Mouse (Mus musculus): Measurements from ENCODE around the gene Agtr1b. TPM values are rescaled to one million over a fixed set of nuclear protein-coding genes. Genes with fewer than 3 reads are reported as not detected.

Agtr1b gene
- polyA plus RNA-seq, 1 experiment from 2014 or later = not detected

- Histone ChIP-seq H3K9me3 (replicated peaks; ENCODE audit: control insufficient read depth, low read length) (no peaks in the 10 kb centered on the region; the same call in 1 of the 2 replicates), H3K27ac (ENCODE audit: low read length) (no peak overlapping the region), H3K9ac (ENCODE audit: low read length) (no peak overlapping the region), H3K4me1 (ENCODE audit: control insufficient read depth, insufficient read depth, low read length) (no peaks in the 10 kb centered on the region), H3K27me3 (ENCODE audit: control insufficient read depth, insufficient read depth, low read length) (no peaks in the 10 kb centered on the region), H3K36me3 (ENCODE audit: control insufficient read depth, insufficient read depth) (no peaks in the 10 kb centered on the region), H3K4me3 (ENCODE audit: low read length) (no peak overlapping the region), H3K4me2 (ENCODE audit: low read depth, low read length) (no peak overlapping the region)
- no peak for ATAC-seq (replicated peaks; ENCODE audit: extremely low read depth, insufficient read depth, low FRiP score)
- 34% methylated on average over 3 of the region's 3 CpGs for WGBS
Measured at GRCm38 (mm10) chr3:20295546-20295945, 71.4 kb downstream of the Agtr1b start.

GRCm38 (mm10) chr3:20294542-20295348, 72.2 kb downstream of the Agtr1b start:
- Histone ChIP-seq H3K9me3 (replicated peaks; ENCODE audit: control insufficient read depth, low read length) (no peaks in the 10 kb centered on the region; the same call in 1 of the 2 replicates), H3K27me3 (ENCODE audit: control insufficient read depth, insufficient read depth, low read length) (no peaks in the 10 kb centered on the region), H3K27ac (ENCODE audit: low read length) (no peak overlapping the region), H3K9ac (ENCODE audit: low read length) (no peak overlapping the region), H3K4me1 (ENCODE audit: control insufficient read depth, insufficient read depth, low read length) (no peaks in the 10 kb centered on the region), H3K4me2 (ENCODE audit: low read depth, low read length) (no peak overlapping the region), H3K36me3 (ENCODE audit: control insufficient read depth, insufficient read depth) (no peaks in the 10 kb centered on the region), H3K4me3 (ENCODE audit: low read length) (no peak overlapping the region)
- no peak for ATAC-seq (replicated peaks; ENCODE audit: extremely low read depth, insufficient read depth, low FRiP score)
- WGBS = 77% methylated on average over 9 of the region's 9 CpGs

- no peak overlapping the region for H3K9ac ChIP-seq (ENCODE audit: low read length)
- H3K36me3 ChIP-seq (ENCODE audit: control insufficient read depth, insufficient read depth) = no peaks in the 10 kb centered on the region
- H3K4me2 ChIP-seq (ENCODE audit: low read depth, low read length) = no peak overlapping the region
- no peaks in the 10 kb centered on the region; the same call in 1 of the 2 replicates for H3K9me3 ChIP-seq (replicated peaks; ENCODE audit: control insufficient read depth, low read length)
- no peaks in the 10 kb centered on the region for H3K27me3 ChIP-seq (ENCODE audit: control insufficient read depth, insufficient read depth, low read length)
- H3K4me1 ChIP-seq (ENCODE audit: control insufficient read depth, insufficient read depth, low read length) = no peaks in the 10 kb centered on the region
- no peak for ATAC-seq (replicated peaks; ENCODE audit: extremely low read depth, insufficient read depth, low FRiP score)
- no peak overlapping the region for H3K4me3 ChIP-seq (ENCODE audit: low read length)
- H3K27ac ChIP-seq (ENCODE audit: low read length) = no peak overlapping the region
Measured at GRCm38 (mm10) chr3:20291370-20291769, 75.6 kb downstream of the Agtr1b start.

- H3K4me3 ChIP-seq (ENCODE audit: low read length) = no peak overlapping the region
- no peaks in the 10 kb centered on the region for H3K27me3 ChIP-seq (ENCODE audit: control insufficient read depth, insufficient read depth, low read length)
- H3K9me3 ChIP-seq (replicated peaks; ENCODE audit: control insufficient read depth, low read length) = no peaks in the 10 kb centered on the region; the same call in 1 of the 2 replicates
- no peak overlapping the region for H3K9ac ChIP-seq (ENCODE audit: low read length)
- WGBS = 76% methylated on average over 2 of the region's 2 CpGs
- H3K4me1 ChIP-seq (ENCODE audit: control insufficient read depth, insufficient read depth, low read length) = no peaks in the 10 kb centered on the region
- H3K36me3 ChIP-seq (ENCODE audit: control insufficient read depth, insufficient read depth) = no peaks in the 10 kb centered on the region
- ATAC-seq (replicated peaks; ENCODE audit: extremely low read depth, insufficient read depth, low FRiP score) = no peak
- H3K27ac ChIP-seq (ENCODE audit: low read length) = no peak overlapping the region
- no peak overlapping the region for H3K4me2 ChIP-seq (ENCODE audit: low read depth, low read length)
Measured at GRCm38 (mm10) chr3:20288761-20289160, 78.2 kb downstream of the Agtr1b start.

GRCm38 (mm10) chr3:20281796-20282195, 85.2 kb downstream of the Agtr1b start:
- Histone ChIP-seq H3K4me1 (ENCODE audit: control insufficient read depth, insufficient read depth, low read length) (no peaks in the 10 kb centered on the region), H3K36me3 (ENCODE audit: control insufficient read depth, insufficient read depth) (no peaks in the 10 kb centered on the region), H3K9ac (ENCODE audit: low read length) (no peak overlapping the region), H3K27ac (ENCODE audit: low read length) (no peak overlapping the region), H3K4me3 (ENCODE audit: low read length) (no peak overlapping the region), H3K4me2 (ENCODE audit: low read depth, low read length) (no peak overlapping the region), H3K27me3 (ENCODE audit: control insufficient read depth, insufficient read depth, low read length) (no peaks in the 10 kb centered on the region), H3K9me3 (replicated peaks; ENCODE audit: control insufficient read depth, low read length) (no peaks in the 10 kb centered on the region)
- ATAC-seq (replicated peaks; ENCODE audit: extremely low read depth, insufficient read depth, low FRiP score) = no peak
- 42% methylated on average over 1 of the region's 1 CpGs for WGBS

- WGBS = 81% methylated on average over 3 of the region's 3 CpGs
- no peak for ATAC-seq (replicated peaks; ENCODE audit: extremely low read depth, insufficient read depth, low FRiP score)
- no peak within 1 kb of the TSS for H3K27ac ChIP-seq (ENCODE audit: low read length)
Measured at GRCm38 (mm10) chr3:20275633-20276032, 91.3 kb downstream of the Agtr1b start, which contains the start of gene Cpb1. Gene Cpb1 (minus strand): TSS chr3:20275733.

More at GRCm38 (mm10) chr3:20275633-20276032, 91.3 kb downstream of the Agtr1b start, which contains the start of gene Cpb1:
- no peak within 1 kb of the TSS for H3K9ac ChIP-seq (ENCODE audit: low read length)
- no peak within 1 kb of the TSS for H3K4me2 ChIP-seq (ENCODE audit: low read depth, low read length)
- no peak within 1 kb of the TSS for H3K4me3 ChIP-seq (ENCODE audit: low read length)
- no peaks in the 10 kb centered on the region for H3K9me3 ChIP-seq (replicated peaks; ENCODE audit: control insufficient read depth, low read length)
- H3K4me1 ChIP-seq (ENCODE audit: control insufficient read depth, insufficient read depth, low read length) = no peaks in the 10 kb centered on the region
- H3K36me3 ChIP-seq (ENCODE audit: control insufficient read depth, insufficient read depth) = no peaks in the 10 kb centered on the region
- H3K27me3 ChIP-seq (ENCODE audit: control insufficient read depth, insufficient read depth, low read length) = no peaks in the 10 kb centered on the region

Other genes starting within 250 kb of the Agtr1b start
- gene Gyg, start 211.9 kb downstream of the Agtr1b start, polyA plus RNA-seq (2015; fragmentation: Nextera tagmentation; extraction: Ambion mirVana) = 457 and 496 TPM in 2 replicates
- 11.1 and 12.9 TPM in 2 replicates for gene Cpa3, start 125.0 kb downstream of the Agtr1b start, polyA plus RNA-seq (2015; fragmentation: Nextera tagmentation; extraction: Ambion mirVana)
- gene Cpb1, start 91.4 kb downstream of the Agtr1b start, polyA plus RNA-seq (2015; fragmentation: Nextera tagmentation; extraction: Ambion mirVana) = 0.17 and 0.25 TPM in 2 replicates

All from heart, embryonic 16.5 days (tissue).